ENCODE assay signal across 9 mouse cellular contexts in genomic region chr5:112642731-112643130, GRCm38 (mm10).
A peak's percentile ranks its signal among the peaks of the same experiment; 100 is the strongest.
DNase-seq lines count a peak whose midpoint lies in the region; ATAC-seq and TF ChIP-seq lines count a peak whose summit lies in the region.
"Had no signal": no experiment of that assay in that cellular context is flagged by ENCODE, and none has a peak within 500 bp of the region (broad histone marks: within the 10 kb centered on the region; RNA-seq: fewer than 3 reads in every experiment).

No protein-coding gene starts in this region.

- no peak for TF ChIP-seq EP300 in stomach, postnatal 0 days (optimal IDR thresholded peaks at IDR 0.05)

- H3K9me3 ChIP-seq in heart, embryonic 10.5 days: 0 out of 2 replicates have a peak, but pooled peaks cover 2% of the 10 kb centered on the region
- H3K9me3 ChIP-seq in stomach, postnatal 0 days (ENCODE audit: control insufficient read depth, low read length): no peaks in the 10 kb centered on the region

- no peak for ATAC-seq in stomach, postnatal 0 days (ENCODE audit: low FRiP score, low TSS enrichment)

- no peak overlapping the region for H3K4me3 ChIP-seq in heart, embryonic 10.5 days
- H3K4me3 ChIP-seq in stomach, postnatal 0 days (ENCODE audit: low read depth, low read length): no peak overlapping the region
- H3K4me3 ChIP-seq: limb, embryonic 13.5 days had no signal

- no peak overlapping the region for H3K4me2 ChIP-seq in stomach, postnatal 0 days (replicated peaks; ENCODE audit: low read depth)
- H3K4me2 ChIP-seq: limb, embryonic 13.5 days had no signal

- peak; percentile 14 to 26 for DNase-seq in heart, postnatal 14 days
- DNase-seq in heart, embryonic 10.5 days (ENCODE audit: low spot score): no peak
- peak; percentile 13 for DNase-seq in ovary, postnatal 36 days (ENCODE audit: low spot score)
- DNase-seq in ovary, adult 18-20 months (ENCODE audit: low spot score): no peak
- DNase-seq in cerebellum, postnatal 14 days: peak; percentile 61 to 67
- DNase-seq in stomach, postnatal 0 days (ENCODE audit: low spot score): no peak
- DNase-seq in gastrocnemius, postnatal 25 days: no peak
- DNase-seq in heart, adult 9 months (ENCODE audit: low spot score in 2 of 2): no peak

- no peaks in the 10 kb centered on the region for H3K36me3 ChIP-seq in heart, embryonic 10.5 days
- H3K36me3 ChIP-seq in stomach, postnatal 0 days (ENCODE audit: control insufficient read depth, insufficient read depth, low read length): no peaks in the 10 kb centered on the region
- H3K36me3 ChIP-seq: limb, embryonic 13.5 days had no signal

- H3K9ac ChIP-seq in stomach, postnatal 0 days (ENCODE audit: low read length): no peak overlapping the region

- intact Hi-C loops in heart, postnatal 14 days (cut with DNase I): no loop called here

- peaks cover 20% of the 10 kb centered on the region for H3K4me1 ChIP-seq in heart, embryonic 10.5 days
- no peaks in the 10 kb centered on the region for H3K4me1 ChIP-seq in stomach, postnatal 0 days (replicated peaks; ENCODE audit: control insufficient read depth, insufficient read depth)

- H3K27me3 ChIP-seq in heart, embryonic 10.5 days (ENCODE audit: insufficient read depth, poor library complexity, severe bottlenecking): peaks cover 68% of the 10 kb centered on the region
- no peaks in the 10 kb centered on the region for H3K27me3 ChIP-seq in stomach, postnatal 0 days (ENCODE audit: control insufficient read depth, insufficient read depth, low read length)

- 54% methylated on average over 10 of the region's 10 CpGs for WGBS in heart, embryonic 10.5 days
- 57% methylated on average over 10 of the region's 10 CpGs for WGBS in stomach, postnatal 0 days

- TF ChIP-seq CTCF in stomach, postnatal 0 days (IDR thresholded peaks at IDR 0.05; ENCODE audit: low read depth): peak; percentile 68

- no peak overlapping the region for H3K27ac ChIP-seq in heart, embryonic 10.5 days
- H3K27ac ChIP-seq in stomach, postnatal 0 days (replicated peaks): no peak overlapping the region
- H3K27ac ChIP-seq: limb, embryonic 13.5 days had no signal

Comparison
In these comparisons a context has a peak if more than half of its experiments do, and no peak if none do; other contexts are left out.
1. DNase-seq: peak in heart, postnatal 14 days (2 of 2), ovary, postnatal 36 days (single experiment) and cerebellum, postnatal 14 days (2 of 2); none in heart, embryonic 10.5 days (single experiment), ovary, adult 18-20 months (single experiment), stomach, postnatal 0 days (single experiment), gastrocnemius, postnatal 25 days (single experiment) and heart, adult 9 months (0 of 2).